Mouse (Mus musculus) bone marrow, adult 2 months (tissue): ENCODE measurements around the gene Ern1.

Experiments
- CTCF ChIP-seq: fragments of 200-500 bp; IDR thresholded peaks from 2 replicates; pipeline ENCODE4 v1.5.1; 2011; ENCODE audit warnings: low read length, control low read depth; ENCODE audit not compliant: control insufficient read depth, insufficient read depth
- POLR2A ChIP-seq: fragments of 200-500 bp; IDR thresholded peaks from 2 replicates; pipeline ENCODE4 v1.6.1; 2011; ENCODE audit warnings: low read depth, mild to moderate bottlenecking, control low read depth, low read length, borderline replicate concordance; ENCODE audit not compliant: control insufficient read depth

GRCm38 (mm10) chr11:106389611-106390010 lies 98.0 kb downstream of the Ern1 start:
- TF ChIP-seq CTCF = no peak
- no peak for TF ChIP-seq POLR2A
